Mouse (Mus musculus): ENCODE data around the gene Nav2.

The Nav2 gene

GRCm38 (mm10) chr7:49000816-49001215, 92.3 kb downstream of the Nav2 start:
- no peak for DNase-seq (ENCODE audit: low spot score in 2 of 2)

DNA sequence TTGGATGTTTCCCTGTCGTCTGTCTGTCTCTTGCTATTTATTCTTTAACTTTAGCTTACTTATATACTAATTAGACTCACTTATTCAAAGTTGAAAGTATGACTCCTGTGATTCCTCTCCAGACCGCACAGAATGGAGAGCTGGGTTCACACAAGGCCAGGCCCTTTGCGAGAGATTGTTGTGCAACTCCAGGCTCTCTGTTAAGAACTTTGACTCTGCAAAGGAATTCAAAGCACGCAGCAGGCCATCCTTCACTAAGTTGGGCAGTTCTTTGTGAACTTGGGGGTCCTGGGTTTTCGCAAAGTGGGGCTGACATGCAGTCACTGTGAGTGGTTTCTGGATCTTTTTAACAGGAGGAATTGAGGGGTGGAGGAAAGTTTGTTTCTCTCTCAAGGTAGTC, 95.9 kb downstream of the Nav2 start:
- DNase-seq (ENCODE audit: low spot score in 2 of 2), result no peak

- no peak for DNase-seq (ENCODE audit: low spot score in 2 of 2)
Observed at GRCm38 (mm10) chr7:49006886-49007285, 98.4 kb downstream of the Nav2 start.

GRCm38 (mm10) chr7:49010739-49011138, 102.2 kb downstream of the Nav2 start:
- DNase-seq (ENCODE audit: low spot score in 2 of 2), result no peak

DNA sequence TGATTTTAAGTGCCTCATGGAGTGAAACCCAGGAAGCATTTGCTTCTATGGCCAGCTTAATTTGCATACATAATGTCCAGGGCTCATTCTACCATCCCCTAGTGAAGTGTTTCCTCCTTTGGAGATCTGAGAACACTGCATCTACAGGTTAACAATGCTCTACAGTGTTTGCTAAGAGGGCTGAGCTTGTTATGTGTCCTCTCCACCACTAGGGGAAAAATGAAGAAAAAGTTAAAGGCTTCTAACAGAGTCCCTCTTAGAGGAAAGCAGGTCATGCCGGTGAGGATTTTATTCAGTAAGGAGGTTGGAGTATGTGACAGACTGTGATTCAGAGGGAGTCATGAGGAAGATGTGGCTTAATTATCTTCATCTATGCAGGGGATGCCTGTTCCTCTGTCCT, 103.5 kb downstream of the Nav2 start:
- no peak for DNase-seq (ENCODE audit: low spot score in 2 of 2)

DNA sequence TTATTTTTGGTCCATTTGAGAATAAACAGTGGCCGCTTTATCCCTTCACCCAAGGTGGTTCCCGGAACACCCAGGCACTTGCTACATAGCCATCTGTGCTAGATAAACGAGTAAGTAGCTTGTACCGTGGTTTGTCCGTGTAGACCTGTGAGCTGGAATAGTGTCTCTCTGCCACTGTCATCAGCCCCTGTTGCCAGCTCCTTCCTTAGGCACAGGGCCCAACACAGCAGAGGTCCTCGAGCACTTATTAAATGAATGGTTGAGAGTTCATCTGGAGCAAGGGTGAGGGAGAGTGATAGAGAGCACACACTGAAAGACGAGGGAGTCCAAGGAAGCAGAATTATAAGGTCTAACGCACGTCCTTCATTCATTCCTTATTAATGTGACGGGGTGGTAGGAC, 106.0 kb downstream of the Nav2 start:
- DNase-seq (ENCODE audit: low spot score in 2 of 2), result no peak

DNA sequence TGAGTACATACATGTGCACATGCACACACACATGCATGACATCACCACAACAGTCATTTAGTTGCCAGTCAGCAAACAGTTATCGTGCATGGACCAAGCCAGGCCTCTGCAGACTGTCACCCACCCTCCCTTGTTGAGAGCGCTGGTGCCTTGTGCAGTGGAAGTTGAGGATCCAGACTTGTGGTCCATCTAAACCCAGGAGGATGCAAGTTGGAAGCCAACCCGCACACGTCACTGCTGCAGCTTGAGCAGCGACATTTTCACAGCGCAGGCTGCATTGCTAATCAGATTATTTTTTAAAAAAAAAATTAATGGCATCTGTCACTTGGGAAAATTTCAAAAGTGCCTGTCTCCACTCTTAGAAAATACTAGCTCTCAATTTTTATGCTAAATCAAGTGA, 106.8 kb downstream of the Nav2 start:
- DNase-seq (ENCODE audit: low spot score in 2 of 2), result no peak

DNA sequence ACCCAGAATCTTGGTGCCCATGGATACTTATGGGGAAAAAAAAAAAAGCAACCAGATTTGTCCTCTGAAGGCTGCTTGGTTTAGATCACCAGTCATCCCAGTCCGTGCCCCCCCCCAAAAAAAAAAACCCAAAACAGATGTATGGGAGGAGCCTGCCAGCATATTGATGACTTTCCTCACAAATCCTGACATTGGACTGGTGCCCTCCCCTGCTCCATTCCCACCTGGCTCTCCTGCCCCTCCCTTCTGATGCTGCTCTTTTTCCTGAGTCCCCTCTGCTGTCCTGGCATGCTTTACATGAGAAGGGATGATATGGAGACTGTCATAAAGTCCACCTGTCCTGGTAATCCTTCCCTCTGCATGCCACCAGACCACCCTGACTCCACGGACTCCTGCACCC, 107.6 kb downstream of the Nav2 start:
- no peak for DNase-seq (ENCODE audit: low spot score in 2 of 2)

DNA sequence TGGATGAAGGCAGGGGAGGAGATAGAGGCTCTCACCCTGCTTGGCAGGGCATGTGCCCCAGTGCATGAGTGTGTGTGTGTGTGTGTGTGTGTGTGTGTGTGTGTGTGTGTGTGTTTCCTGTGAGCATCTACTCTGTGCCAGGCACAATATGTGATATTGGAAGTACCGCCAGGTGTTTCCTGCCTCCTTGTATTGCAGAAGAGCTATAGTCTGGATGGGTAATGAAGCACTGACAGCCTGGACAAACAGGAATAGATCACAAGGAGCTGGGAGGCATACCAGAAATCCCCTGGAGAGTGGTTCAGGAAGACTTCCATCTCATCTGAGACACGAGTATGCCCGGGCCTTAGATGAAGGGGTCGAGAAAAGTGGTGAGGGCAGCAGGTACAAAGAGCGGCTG, 109.3 kb downstream of the Nav2 start:
- DNase-seq (ENCODE audit: low spot score in 2 of 2), result no peak

DNA sequence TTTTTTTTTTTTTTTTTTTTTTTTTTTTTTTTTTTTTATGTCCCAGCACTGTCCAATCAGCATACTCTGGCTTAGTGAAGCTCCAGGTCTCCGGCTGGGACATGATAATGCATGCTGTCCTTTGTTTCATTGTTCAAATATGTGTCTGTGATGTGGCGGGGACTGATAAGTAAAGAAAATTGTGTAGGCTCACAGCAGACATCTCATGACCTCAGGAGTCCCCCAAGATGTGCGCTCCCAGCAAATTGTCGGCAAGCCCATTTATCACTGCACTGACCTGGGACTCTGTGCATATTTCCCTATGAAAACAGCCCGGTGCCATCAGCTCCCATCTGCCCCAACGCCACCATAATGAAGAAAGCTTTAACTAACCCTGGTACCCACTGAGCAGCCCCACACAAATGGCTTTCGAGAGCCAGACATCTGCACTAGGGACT, 110.0 kb downstream of the Nav2 start:
- DNase-seq (ENCODE audit: low spot score in 2 of 2), result no peak

DNA sequence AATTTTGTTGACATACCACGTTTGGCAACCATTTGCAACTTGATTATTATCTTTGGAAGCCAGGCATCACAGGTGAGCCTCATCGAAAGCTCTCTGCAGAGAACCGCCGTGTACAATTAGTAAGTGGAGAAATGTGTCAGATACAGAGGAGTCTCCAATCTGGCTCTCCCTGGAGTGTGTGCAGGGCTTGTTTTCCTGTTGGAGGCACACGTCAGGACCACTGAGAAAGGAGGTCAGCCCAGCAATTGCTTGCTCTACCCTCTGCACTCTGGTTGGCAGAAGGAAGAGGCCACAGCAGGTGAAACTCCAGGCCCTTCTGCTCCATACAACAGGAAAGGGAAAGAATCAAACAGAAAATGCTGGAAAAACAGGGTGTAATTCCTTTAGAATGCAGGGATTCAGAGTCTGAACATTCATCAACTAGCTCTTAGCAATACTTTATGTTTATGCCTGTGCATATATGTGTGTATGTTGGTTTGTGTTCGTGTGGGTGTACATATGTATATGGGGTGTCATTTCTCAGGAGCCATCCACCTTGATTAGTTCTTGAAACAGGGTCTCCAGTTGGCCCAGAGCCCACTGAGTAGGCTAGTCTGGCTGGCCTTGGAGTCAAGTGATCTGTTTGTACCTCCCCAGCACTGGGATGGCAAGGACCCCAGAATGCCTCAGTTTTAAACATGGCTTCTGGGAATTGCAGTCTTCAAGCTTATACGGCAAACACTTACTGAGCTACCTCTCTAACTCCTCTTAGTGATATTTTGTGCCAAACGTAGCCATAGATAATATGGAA, 116.7 kb downstream of the Nav2 start:
- DNase-seq (ENCODE audit: low spot score in 2 of 2), result no peak

- no peak for DNase-seq (ENCODE audit: low spot score in 2 of 2)
Observed at GRCm38 (mm10) chr7:49025991-49026390, 117.5 kb downstream of the Nav2 start.

DNA sequence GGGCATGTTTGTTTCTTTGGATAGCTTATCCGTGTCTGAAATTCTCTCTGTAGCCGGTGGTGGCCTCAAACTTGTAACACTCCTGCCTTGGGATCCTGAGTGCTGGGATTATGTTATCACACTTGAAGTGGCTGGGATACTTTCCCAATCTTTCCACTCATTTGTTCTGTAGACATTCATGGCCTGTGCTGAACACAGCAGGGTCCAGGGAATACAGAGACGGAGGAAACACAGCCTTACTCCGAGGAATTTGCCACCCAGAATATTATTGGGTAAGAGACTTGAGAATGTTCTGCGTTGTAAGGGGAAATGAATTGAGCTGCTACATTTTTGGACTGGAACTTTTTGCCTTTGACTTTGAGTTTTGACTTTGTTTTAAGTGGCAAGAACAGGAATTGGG, 118.0 kb downstream of the Nav2 start:
- DNase-seq (ENCODE audit: low spot score in 2 of 2), result no peak

DNA sequence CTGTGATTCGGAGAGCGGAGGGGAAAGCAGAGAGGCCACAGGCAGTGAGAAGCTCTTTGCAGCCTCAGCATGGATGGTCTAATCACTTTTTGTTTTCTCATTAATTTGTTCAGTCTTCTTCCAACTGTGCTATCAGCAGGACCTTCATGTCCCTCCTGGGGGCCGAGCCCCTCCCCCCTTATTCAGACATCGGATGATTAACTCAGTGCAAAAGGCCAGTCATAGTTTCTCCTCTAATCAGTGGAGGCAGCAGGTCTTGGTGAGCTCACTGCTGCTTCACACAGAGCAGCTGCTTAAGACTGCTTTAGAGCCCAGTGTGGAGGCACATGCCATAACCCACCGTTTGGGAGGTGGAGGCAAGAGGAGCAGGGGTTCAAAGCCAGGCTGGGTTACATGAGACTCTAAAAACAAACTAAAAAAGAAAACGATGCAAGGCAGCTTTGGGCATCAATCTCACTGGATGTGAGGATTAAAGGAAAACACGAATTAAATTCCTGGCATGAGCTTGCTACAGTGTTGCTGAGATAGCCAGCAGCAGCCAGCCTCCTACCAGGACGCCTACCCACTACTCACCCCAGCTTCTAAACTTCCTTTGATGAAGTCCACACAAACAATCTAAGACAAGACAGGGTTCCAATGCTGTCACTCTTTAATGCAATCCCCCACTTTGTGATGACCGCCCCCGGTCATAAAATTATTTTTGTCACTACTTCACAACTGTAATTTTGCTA, 120.9 kb downstream of the Nav2 start:
- no peak for DNase-seq (ENCODE audit: low spot score in 2 of 2)

GRCm38 (mm10) chr7:49032216-49032615, 123.7 kb downstream of the Nav2 start:
- no peak for DNase-seq (ENCODE audit: low spot score in 2 of 2)

DNA sequence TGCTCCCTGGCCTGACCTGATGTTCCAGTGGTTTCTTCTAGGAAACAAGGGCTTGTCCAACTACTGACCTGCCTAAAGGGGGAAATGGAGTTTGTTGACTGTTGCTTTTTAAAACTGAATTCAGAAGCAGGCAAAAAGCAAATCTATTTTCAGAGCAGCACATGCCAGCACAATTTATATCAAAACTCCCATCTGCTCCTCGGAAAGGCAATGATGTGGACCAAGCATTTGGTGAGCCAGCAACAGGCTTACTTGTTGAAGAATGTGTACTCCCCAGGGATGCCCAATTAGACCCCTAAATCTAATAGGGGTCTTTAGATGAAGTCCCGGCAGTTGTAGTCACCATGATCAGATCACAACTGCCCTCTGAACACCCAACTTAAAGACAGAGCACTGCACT, 125.7 kb downstream of the Nav2 start:
- no peak for DNase-seq (ENCODE audit: low spot score in 2 of 2)

- no peak for DNase-seq (ENCODE audit: low spot score in 2 of 2)
Observed at GRCm38 (mm10) chr7:49040163-49040562, 131.6 kb downstream of the Nav2 start.

- no peak for DNase-seq (ENCODE audit: low spot score in 2 of 2)
Observed at GRCm38 (mm10) chr7:49041334-49042070, 133.0 kb downstream of the Nav2 start.

DNA sequence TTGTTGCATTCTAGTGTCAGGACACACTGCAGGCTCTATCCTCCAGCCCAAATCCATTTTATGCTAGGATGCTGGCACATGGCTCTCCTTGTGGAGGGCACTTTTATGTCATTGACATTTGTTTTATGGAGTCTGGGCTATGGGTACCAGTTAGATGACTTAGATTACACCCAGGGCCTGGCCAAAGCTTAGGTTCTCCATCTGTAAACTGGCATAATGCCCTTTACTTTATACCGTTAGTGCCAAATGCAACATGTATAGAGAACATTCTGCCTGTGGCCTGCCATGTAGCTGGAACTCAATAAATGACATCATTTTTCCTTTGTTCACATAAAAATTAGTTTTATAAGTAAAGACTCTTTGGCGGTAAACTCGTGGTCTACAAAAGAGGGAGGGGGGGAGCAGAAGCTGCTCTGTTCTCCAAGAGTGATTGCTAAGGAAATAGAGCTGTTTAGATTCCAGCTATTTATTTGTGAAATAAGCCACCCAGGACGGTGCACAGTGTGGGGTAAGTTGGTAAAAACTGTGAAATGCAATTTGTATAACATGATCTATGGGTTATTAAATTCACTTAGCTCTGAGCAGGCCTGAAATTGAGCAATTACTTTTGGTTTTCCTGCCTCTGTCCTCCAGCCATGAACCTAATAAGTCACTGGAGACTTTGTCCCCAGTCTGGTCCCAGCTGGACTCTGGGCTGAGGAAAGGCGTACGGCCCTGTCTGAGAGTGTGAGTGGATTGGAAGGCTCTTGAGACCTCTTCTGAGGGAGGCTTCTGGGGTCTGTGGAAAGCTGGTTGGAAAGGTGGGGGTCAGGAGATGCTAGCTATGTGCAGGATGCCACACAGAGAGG, 137.2 kb downstream of the Nav2 start:
- DNase-seq (ENCODE audit: low spot score in 2 of 2), result no peak

GRCm38 (mm10) chr7:49046347-49046989, 138.0 kb downstream of the Nav2 start:
- DNase-seq (ENCODE audit: low spot score in 2 of 2), result no peak

DNA sequence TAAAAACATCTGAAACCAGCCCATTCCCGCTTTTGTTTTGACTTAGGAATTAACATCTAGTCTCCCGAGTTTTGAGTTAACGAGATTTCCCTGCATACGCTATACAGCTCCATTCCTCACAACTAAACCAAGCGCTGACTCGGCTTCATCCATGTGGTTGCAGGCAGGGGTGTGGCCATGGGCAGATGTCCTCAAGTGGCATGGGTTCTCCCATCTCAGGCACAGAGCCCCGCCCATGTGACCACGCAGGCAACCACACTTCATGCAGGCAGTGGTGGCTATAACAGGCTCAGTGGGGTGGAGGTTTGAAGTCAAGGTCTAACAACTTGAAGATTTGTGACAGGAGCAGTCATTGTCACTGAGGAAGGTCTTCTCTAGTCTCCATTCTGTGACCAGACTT, 138.8 kb downstream of the Nav2 start:
- DNase-seq (ENCODE audit: low spot score in 2 of 2), result no peak
